Mouse (Mus musculus): ENCODE measurements around the gene Dnajc4.

DNA sequence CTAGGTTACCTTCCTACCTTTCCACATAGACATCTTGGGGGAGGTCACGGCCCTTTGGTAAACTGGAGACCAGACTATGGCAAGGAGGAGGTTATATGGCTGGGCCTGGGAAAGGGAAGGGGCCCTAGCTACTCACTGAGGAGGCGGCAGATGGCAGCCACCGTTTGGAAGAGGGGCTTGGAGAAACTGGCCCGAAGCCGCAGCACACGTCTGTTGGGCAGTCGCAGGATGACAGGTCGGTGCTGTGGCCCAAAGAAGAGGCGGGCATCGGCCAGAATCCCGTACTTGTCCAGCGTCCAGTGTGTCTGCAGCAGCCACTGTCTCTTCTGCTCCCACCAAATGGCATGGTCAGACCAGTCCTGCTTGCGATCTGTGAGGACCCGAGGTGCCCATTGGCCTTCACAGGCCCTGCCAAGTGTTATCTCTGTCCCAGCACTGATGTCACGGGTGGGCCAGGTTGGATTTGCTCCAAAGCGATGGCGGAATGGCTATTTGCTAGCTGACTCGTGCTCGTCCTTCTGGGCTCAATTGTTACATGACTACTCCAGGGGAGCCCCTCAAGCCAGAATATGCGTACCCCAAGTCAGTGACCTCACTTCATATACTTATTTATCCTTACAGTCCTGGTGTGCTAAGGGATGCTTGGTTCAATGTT, 22.2 kb upstream of the Dnajc4 start:
- TF ChIP-seq POLR2A (IDR thresholded peaks at IDR 0.05; ENCODE audit: insufficient read depth, low read depth, low read length) (no peak), CTCF (IDR thresholded peaks at IDR 0.05) (no peak)
